Mouse (Mus musculus): ENCODE data around the gene Dhcr7. TPM values are rescaled to one million over a fixed set of nuclear protein-coding genes. Genes with fewer than 3 reads are reported as not detected.

Dhcr7 gene
- polyA plus RNA-seq, 1 experiment from 2014 or later = 83.4 TPM

- Histone ChIP-seq H3K4me2 (ENCODE audit: low read length) (peak overlapping the region; percentile 92), H3K27me3 (ENCODE audit: control insufficient read depth, insufficient read depth, low read depth, low read length) (no peaks in the 10 kb centered on the region), H3K36me3 (ENCODE audit: control insufficient read depth, insufficient read depth, low read length) (no peaks in the 10 kb centered on the region), H3K4me1 (ENCODE audit: control insufficient read depth, insufficient read depth, low read length) (peaks cover 44% of the 10 kb centered on the region), H3K9ac (ENCODE audit: low read depth, low read length) (peak overlapping the region; percentile 86), H3K4me3 (ENCODE audit: low read depth, low read length) (peak overlapping the region; percentile 65), H3K9me3 (replicated peaks; ENCODE audit: control insufficient read depth, low read length, poor library complexity, severe bottlenecking) (no peaks in the 10 kb centered on the region), H3K27ac (ENCODE audit: low read length) (peak overlapping the region; percentile 98)
- peak; percentile 99 for ATAC-seq
- WGBS = under 1% methylated on average over 37 of the region's 37 CpGs
These were observed 6.8 kb downstream of the Dhcr7 start for GRCm38 (mm10) chr7:143829504-143830331.

- peak; percentile 46 for ATAC-seq
- 9% methylated on average over 6 of the region's 6 CpGs for WGBS
- Histone ChIP-seq H3K4me1 (ENCODE audit: control insufficient read depth, insufficient read depth, low read length) (peaks cover 51% of the 10 kb centered on the region), H3K9me3 (replicated peaks; ENCODE audit: control insufficient read depth, low read length, poor library complexity, severe bottlenecking) (no peaks in the 10 kb centered on the region), H3K9ac (ENCODE audit: low read depth, low read length) (peak overlapping the region; percentile 86), H3K4me2 (ENCODE audit: low read length) (peak overlapping the region; percentile 92), H3K27me3 (ENCODE audit: control insufficient read depth, insufficient read depth, low read depth, low read length) (no peaks in the 10 kb centered on the region), H3K36me3 (ENCODE audit: control insufficient read depth, insufficient read depth, low read length) (no peaks in the 10 kb centered on the region), H3K27ac (ENCODE audit: low read length) (peak overlapping the region; percentile 98), H3K4me3 (ENCODE audit: low read depth, low read length) (peak overlapping the region; percentile 65)
These were observed 7.5 kb downstream of the Dhcr7 start for GRCm38 (mm10) chr7:143830399-143830798.

- Histone ChIP-seq H3K27me3 (ENCODE audit: control insufficient read depth, insufficient read depth, low read depth, low read length) (no peaks in the 10 kb centered on the region), H3K4me1 (ENCODE audit: control insufficient read depth, insufficient read depth, low read length) (peaks cover 58% of the 10 kb centered on the region), H3K27ac (ENCODE audit: low read length) (no peak overlapping the region), H3K9ac (ENCODE audit: low read depth, low read length) (no peak overlapping the region), H3K4me2 (ENCODE audit: low read length) (peak overlapping the region; percentile 92), H3K4me3 (ENCODE audit: low read depth, low read length) (no peak overlapping the region), H3K36me3 (ENCODE audit: control insufficient read depth, insufficient read depth, low read length) (peaks cover 5% of the 10 kb centered on the region; the same call in 1 of the 2 replicates), H3K9me3 (replicated peaks; ENCODE audit: control insufficient read depth, low read length, poor library complexity, severe bottlenecking) (no peaks in the 10 kb centered on the region)
- WGBS = 86% methylated on average over 8 of the region's 8 CpGs
- ATAC-seq = no peak
These were observed 9.3 kb downstream of the Dhcr7 start for GRCm38 (mm10) chr7:143832196-143832595.

- no peak overlapping the region; the same call in 1 of the 2 replicates for H3K4me2 ChIP-seq (ENCODE audit: low read length)
- H3K4me1 ChIP-seq (ENCODE audit: control insufficient read depth, insufficient read depth, low read length) = peaks cover 58% of the 10 kb centered on the region
- peaks cover 9% of the 10 kb centered on the region for H3K36me3 ChIP-seq (ENCODE audit: control insufficient read depth, insufficient read depth, low read length)
These were observed 9.7 kb downstream of the Dhcr7 start for GRCm38 (mm10) chr7:143832611-143833010.

GRCm38 (mm10) chr7:143833581-143834190 is 10.7 kb downstream of the Dhcr7 start:
- H3K9ac ChIP-seq (ENCODE audit: low read depth, low read length) = no peak overlapping the region
- no peak overlapping the region for H3K4me2 ChIP-seq (ENCODE audit: low read length)
- H3K36me3 ChIP-seq (ENCODE audit: control insufficient read depth, insufficient read depth, low read length) = peaks cover 18% of the 10 kb centered on the region
- no peak overlapping the region for H3K4me3 ChIP-seq (ENCODE audit: low read depth, low read length)
- H3K9me3 ChIP-seq (replicated peaks; ENCODE audit: control insufficient read depth, low read length, poor library complexity, severe bottlenecking) = no peaks in the 10 kb centered on the region
- peaks cover 58% of the 10 kb centered on the region for H3K4me1 ChIP-seq (ENCODE audit: control insufficient read depth, insufficient read depth, low read length)
- 82% methylated on average over 6 of the region's 6 CpGs for WGBS
- no peak overlapping the region for H3K27ac ChIP-seq (ENCODE audit: low read length)
- ATAC-seq = no peak
- H3K27me3 ChIP-seq (ENCODE audit: control insufficient read depth, insufficient read depth, low read depth, low read length) = no peaks in the 10 kb centered on the region

More at GRCm38 (mm10) chr7:143832611-143833010, 9.7 kb downstream of the Dhcr7 start:
- Histone ChIP-seq H3K9ac (ENCODE audit: low read depth, low read length) (no peak overlapping the region), H3K27ac (ENCODE audit: low read length) (no peak overlapping the region), H3K9me3 (replicated peaks; ENCODE audit: control insufficient read depth, low read length, poor library complexity, severe bottlenecking) (no peaks in the 10 kb centered on the region), H3K4me3 (ENCODE audit: low read depth, low read length) (no peak overlapping the region), H3K27me3 (ENCODE audit: control insufficient read depth, insufficient read depth, low read depth, low read length) (no peaks in the 10 kb centered on the region)
- 93% methylated on average over 2 of the region's 2 CpGs for WGBS
- ATAC-seq = no peak

GRCm38 (mm10) chr7:143834316-143834715 is 11.4 kb downstream of the Dhcr7 start:
- H3K27me3 ChIP-seq (ENCODE audit: control insufficient read depth, insufficient read depth, low read depth, low read length) = no peaks in the 10 kb centered on the region
- no peaks in the 10 kb centered on the region for H3K9me3 ChIP-seq (replicated peaks; ENCODE audit: control insufficient read depth, low read length, poor library complexity, severe bottlenecking)
- no peak overlapping the region for H3K9ac ChIP-seq (ENCODE audit: low read depth, low read length)
- H3K27ac ChIP-seq (ENCODE audit: low read length) = no peak overlapping the region
- ATAC-seq = no peak
- H3K4me2 ChIP-seq (ENCODE audit: low read length) = no peak overlapping the region; the same call in 1 of the 2 replicates
- peaks cover 54% of the 10 kb centered on the region for H3K4me1 ChIP-seq (ENCODE audit: control insufficient read depth, insufficient read depth, low read length)
- H3K36me3 ChIP-seq (ENCODE audit: control insufficient read depth, insufficient read depth, low read length) = peaks cover 18% of the 10 kb centered on the region
- H3K4me3 ChIP-seq (ENCODE audit: low read depth, low read length) = no peak overlapping the region
- 95% methylated on average over 2 of the region's 2 CpGs for WGBS

- H3K9ac ChIP-seq (ENCODE audit: low read depth, low read length) = no peak overlapping the region
- peaks cover 54% of the 10 kb centered on the region for H3K4me1 ChIP-seq (ENCODE audit: control insufficient read depth, insufficient read depth, low read length)
- 65% methylated on average over 3 of the region's 3 CpGs for WGBS
- peaks cover 18% of the 10 kb centered on the region for H3K36me3 ChIP-seq (ENCODE audit: control insufficient read depth, insufficient read depth, low read length)
- H3K4me2 ChIP-seq (ENCODE audit: low read length) = peak overlapping the region; percentile 14; the same call in 1 of the 2 replicates
- ATAC-seq = no peak
- H3K4me3 ChIP-seq (ENCODE audit: low read depth, low read length) = no peak overlapping the region
- no peaks in the 10 kb centered on the region for H3K9me3 ChIP-seq (replicated peaks; ENCODE audit: control insufficient read depth, low read length, poor library complexity, severe bottlenecking)
- H3K27me3 ChIP-seq (ENCODE audit: control insufficient read depth, insufficient read depth, low read depth, low read length) = no peaks in the 10 kb centered on the region
- no peak overlapping the region for H3K27ac ChIP-seq (ENCODE audit: low read length)
These were observed 12.0 kb downstream of the Dhcr7 start for GRCm38 (mm10) chr7:143834972-143835371.

GRCm38 (mm10) chr7:143837705-143838358 is 14.9 kb downstream of the Dhcr7 start:
- peaks cover 45% of the 10 kb centered on the region for H3K36me3 ChIP-seq (ENCODE audit: control insufficient read depth, insufficient read depth, low read length)
- H3K4me2 ChIP-seq (ENCODE audit: low read length) = no peak overlapping the region
- H3K4me3 ChIP-seq (ENCODE audit: low read depth, low read length) = no peak overlapping the region
- WGBS = 93% methylated on average over 3 of the region's 3 CpGs
- H3K4me1 ChIP-seq (ENCODE audit: control insufficient read depth, insufficient read depth, low read length) = peaks cover 31% of the 10 kb centered on the region
- H3K9me3 ChIP-seq (replicated peaks; ENCODE audit: control insufficient read depth, low read length, poor library complexity, severe bottlenecking) = no peaks in the 10 kb centered on the region
- no peak for ATAC-seq
- H3K27me3 ChIP-seq (ENCODE audit: control insufficient read depth, insufficient read depth, low read depth, low read length) = no peaks in the 10 kb centered on the region
- H3K9ac ChIP-seq (ENCODE audit: low read depth, low read length) = no peak overlapping the region
- no peak overlapping the region for H3K27ac ChIP-seq (ENCODE audit: low read length)
